Mouse (Mus musculus): Measurements from ENCODE around the gene Grb2.

Gene Grb2

DNA sequence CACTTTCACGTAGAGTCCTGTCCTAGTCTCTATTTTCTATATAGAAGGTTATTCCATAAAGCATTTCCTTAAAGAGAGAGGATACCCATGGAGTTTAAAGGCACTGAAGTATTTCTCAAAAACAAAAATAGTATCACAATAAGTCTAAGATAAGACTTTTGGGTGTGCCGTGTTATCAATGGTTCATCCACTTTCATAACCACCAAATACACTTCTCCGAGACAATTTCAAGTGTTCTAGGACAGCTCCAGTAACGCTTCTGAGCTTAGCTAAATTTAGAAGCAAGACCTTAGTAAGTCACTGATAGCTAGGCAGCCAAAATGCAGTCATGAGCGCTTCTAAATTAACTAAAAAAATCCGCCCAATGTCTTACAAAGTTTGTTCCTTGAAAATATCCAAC, 22.0 kb downstream of the Grb2 start:
- no peak for DNase-seq (ENCODE audit: low spot score)

DNA sequence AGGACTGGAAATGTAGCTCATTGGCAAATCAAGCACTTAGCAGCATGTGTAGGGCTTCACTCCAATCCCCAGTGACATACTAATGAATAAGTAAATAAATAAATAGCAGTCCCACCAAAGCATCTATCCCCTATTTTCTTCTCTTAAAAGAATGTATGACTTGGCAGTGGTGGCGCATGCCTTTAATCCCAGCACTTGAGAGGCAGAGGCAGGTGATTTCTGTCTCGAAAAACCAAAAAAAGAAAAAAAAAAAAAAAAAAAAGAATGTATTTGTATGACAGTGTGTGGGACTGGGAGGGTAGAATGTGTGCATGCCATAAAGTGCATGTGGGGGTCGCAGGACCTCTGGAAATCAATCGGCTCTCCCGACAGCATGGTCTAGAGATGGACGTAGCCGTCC, 22.4 kb downstream of the Grb2 start:
- DNase-seq (ENCODE audit: low spot score), result no peak

DNA sequence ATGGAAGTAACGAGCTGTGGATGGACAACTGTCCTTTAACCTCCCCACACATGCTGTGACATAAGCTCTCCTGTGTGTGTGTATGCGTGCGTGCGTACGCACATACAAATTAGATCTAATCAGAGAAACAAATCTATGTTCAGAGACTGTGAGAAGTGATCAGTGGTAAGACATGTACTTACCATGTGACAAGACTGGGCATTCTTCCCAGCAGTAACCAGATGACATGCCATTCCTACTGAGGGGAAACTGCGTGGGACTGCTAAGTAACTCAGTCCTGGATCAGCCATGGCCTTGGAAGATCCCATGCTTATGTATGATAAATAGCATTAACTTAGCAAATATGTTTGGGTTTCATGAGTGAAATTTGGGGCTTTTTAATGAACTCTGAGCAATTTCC, 23.5 kb downstream of the Grb2 start:
- peak; percentile 58 for DNase-seq (ENCODE audit: low spot score)

DNA sequence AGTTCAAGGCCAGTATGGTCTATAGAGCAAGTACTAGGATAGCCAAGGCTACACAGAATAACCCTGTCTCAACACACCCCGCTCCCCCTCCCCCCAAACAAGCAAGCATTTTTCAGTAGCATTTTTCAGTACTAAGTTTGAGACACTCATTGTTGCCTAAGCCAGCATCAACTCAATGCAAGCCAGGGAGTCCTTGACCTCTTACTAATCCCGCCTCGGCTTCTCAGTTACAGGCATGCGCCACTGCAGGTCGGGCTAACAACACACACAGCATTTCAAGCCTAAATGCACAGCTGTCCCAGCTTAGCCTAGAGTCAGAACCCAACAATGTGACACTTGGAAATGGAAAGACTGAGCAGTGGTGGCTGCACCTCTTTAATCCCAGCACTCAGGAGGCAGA, 25.1 kb downstream of the Grb2 start:
- no peak for DNase-seq (ENCODE audit: low spot score)

DNA sequence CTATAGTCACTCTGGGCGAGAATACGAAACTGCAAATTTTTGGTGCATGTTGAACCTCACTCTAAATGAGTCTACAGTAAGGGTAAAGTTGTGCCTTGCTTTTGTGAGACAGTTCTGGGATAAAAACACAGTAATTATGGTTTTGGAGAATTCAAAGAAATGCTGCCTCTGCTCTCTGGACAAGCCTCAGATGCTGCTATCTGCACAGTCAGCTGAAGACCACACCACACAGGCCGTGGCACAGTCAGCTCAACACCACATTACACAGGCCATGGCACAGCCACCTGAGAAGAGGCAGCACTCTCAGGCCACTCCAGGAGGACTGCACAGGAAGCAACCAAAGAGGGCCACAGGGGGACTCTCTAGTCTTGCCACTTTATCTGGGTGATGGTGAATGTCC, 26.0 kb downstream of the Grb2 start:
- DNase-seq (ENCODE audit: low spot score), result no peak

DNA sequence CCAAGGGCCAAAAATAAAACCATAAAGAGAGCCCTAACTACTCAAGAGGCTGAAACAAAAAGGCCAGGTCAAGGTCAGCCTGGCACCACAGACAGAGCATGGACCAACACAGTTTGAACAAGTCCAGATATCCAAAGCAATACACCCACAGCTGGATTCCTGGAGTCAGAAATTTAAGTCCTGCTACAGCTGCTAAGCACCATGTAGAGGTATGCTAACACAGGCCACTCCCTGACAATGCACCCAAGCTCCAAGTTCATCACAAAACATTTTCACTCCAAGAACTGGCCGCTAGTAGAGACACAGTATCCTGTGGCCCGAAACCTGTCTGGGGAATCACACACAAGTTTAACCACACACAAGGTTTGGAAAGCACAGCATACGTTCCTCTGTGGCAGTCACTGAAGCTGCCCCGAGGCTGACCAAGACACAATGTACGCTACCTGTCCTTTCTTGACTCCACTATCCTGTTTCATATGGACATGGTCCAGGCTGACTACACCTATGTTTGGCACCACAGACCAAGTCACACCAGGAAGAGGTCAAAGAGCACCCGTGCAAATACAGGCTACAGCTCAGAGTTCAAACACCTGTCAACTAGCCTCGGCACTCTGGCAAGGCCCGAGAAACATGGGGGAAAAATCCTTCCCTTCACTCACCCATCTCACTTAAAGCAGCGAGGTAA, 28.7 kb downstream of the Grb2 start:
- no peak for DNase-seq (ENCODE audit: low spot score)

DNA sequence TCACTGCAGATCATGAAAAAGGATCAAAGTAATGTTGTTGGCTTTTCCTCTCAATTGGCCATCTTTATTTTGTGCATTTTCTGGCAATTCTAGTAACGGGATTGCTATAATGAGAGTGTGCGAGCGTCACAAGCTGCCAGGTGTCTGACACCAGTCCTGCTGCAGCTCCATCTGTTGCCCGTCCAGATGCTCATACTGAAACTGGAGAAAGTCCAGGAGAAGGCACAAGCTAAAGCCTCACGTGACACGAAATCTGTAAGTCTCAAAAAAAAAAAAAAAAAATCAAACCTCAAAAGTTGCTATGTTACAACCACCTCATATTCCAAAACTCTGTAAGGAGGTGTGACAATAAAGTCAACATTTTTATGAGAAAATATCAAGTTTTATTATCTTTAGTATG, 29.5 kb downstream of the Grb2 start:
- no peak for DNase-seq (ENCODE audit: low spot score)

DNA sequence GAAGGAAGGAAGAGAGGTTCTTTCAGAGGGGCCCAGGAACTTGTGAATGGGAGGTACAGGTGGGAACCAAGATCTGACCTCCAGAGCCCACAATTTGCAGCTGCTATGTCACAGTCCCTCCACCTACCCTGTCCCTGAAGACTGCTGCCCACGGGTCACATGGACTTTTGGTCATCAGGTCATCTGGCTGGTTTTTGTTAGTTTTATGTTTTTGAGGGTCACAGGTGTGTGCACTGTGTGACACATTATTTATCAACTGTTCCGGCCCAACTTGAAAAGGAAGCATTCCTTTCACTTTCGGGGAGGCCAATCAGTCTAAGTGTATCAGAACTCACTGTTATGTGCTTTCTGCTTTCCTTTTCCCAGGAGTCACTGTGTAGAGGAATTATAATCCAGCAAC, 30.9 kb downstream of the Grb2 start:
- no peak for DNase-seq (ENCODE audit: low spot score)

DNA sequence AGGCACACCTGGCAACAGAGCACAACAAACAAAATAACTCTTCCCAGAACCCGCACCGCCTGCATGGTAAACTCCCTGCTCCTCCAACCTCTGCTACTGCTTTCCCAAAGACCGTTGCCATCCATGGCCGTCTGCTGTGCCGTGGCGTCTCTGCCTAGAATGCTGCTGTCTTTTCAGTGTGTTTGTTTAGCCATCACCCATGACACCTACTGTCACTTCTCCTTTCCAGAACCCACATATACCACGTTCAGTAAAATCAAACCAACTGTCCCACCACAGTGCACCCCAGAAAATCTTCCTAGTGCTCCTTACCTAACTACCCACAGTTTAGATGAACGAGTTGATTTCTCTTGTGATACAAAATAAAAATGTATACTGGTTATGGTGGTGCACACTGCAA, 31.7 kb downstream of the Grb2 start:
- DNase-seq (ENCODE audit: low spot score), result no peak

DNA sequence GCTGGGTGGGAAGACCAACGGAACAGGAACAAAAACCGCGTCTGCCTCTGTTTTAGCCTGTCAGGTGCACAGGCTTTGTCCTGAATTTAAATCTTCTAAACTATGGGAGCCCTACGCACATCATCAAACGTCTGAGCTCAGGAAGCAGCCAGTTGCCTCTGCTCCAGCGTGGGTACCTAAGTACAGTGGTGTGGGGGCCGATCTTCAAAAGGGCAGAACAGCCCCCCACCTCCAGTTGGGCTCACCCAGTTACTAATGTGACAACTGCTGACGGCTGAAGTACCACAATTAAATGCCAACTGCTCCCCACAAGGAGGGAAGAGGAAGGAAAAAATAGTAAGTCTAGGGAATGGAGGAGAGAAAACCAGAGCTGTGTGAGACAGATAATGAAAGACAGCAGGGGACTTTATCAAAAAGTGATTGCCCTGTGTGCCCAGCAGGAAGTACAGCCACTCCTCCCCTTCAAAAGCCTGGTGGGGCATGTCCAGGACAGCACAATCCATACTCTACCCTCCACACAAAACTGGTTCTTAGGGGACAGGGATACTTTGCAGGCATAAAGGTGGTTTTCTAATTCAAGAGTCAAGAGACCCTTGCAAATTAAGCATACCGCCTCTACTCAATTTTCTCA, 34.0 kb downstream of the Grb2 start:
- no peak for DNase-seq (ENCODE audit: low spot score)

DNA sequence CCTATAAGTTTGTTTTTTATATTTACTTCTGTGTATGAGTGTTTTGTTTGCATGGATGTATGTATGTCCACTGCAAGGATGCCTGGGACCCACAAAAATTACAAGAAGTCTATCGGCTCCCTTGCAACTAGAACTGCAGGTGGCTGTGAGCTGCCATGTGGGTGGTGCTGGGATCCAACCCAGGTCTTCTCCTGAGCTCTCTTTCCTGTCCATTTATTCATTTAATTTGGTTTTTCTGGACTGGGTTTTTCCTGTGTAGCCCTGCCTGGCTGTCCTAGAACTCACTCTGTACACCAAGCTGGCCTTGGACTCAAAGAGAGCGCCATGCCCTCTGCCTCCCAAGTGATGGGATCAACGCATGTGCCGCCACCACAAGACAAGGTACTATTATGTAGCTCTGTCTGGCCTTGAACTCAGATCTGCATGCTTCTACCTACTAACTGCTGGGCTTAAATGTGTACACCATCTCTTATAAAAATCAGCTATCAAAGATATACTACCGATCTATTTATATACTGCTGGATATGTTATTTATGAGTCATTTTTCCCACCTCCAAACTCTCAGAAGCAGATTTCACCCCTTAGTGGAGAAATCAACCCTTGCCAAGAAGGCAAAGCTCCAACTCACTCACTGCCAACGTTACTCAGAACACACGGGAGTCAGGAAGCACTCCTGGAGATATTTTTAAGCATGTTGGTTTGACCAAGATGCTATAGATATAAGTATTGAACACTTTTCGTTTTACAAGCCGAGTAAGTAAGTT, 34.7 kb downstream of the Grb2 start:
- DNase-seq (ENCODE audit: low spot score), result no peak

DNA sequence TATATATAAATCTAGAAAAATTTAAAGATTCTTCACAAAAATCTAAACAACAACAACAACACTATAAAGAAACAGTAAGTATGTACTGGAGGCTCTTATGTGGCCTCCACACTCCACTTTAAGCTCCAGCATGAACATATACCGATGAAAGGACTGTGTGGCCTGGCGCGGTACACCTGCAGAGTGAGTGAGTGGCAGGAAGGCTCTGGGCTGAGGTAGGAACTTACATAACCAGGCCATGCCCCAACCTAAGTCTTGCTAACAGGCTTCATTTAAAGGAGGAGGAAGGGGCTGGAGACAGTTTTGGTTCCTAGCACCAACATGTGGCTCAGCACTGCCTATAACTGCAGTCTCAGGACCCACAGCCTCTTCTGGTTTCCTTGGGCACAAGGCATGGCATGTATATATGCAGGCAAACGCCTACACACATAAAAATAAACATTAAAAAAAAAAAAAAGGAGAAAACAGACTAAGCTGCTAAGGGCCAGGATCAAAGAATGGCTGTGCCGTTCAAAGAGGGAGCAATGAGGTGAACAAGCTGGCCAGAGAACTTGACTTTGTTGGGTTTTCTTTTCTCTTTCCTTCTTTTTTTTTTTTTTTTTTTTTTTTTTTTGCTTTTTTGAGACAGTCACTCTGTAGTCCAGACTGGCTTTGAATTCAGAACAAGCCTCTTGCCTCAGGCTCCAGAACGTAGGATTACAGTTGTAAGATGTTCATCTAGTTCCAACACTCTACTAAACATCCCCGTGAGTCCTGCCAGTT, 36.0 kb downstream of the Grb2 start:
- no peak for DNase-seq (ENCODE audit: low spot score)

DNA sequence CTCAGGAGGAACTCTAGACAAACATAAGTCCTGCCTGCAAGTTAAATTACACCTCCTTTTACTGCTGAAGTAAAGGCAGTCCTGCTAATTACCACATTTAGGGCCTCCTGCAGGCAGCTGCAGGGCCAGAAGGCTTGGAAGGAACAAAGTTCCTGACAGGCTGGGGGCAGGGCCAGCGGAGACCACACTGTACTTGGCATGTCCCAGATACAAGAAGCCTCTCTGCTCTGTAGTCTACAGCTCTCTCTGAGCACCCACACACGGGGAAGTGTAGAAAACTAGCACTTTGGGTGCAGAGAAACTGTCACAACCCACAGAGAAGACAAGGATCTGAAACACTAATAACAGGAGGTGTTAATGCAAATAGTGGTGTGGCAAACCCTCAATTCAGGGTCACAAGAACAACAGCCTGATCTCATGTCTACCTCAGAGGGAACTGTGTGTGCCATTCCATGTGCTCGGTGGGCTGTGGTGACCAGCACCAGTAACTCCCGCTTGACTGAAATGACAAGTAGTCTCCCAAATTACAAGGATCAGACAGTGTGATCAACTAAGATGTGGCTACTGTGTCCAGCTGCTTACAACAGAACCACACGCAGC, 37.8 kb downstream of the Grb2 start:
- no peak for DNase-seq (ENCODE audit: low spot score)

DNA sequence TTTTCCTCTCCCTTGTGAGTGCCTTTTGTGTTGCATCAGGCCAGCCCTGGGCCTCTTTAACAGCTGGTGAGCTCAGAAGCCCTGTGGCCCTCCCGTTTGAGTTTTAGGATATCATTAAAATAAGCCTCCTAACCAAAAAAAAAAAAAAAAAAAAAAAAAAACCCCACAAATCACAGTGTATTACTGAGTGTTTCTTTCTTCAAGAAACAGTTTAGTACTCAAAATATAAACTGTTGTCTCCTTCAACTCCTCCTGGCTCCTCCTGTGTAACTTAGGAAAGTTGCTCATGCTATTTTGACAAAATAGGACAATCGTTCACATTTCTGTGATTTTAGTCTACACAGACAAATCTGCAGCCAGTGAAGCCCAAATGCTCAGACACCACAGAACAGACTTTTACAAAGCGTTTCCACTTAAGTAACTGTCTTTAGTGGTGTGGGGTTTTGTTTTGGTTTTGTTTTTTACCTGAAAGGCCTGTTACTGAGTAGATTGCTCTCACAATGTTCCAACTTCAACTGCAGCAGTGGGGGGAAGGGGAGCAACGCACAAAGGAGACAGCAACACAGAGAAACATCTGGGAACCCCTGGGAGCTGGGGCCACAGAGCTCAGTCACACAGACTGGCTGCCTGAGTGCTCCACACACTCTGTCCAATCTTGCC, 44.6 kb downstream of the Grb2 start:
- DNase-seq (ENCODE audit: low spot score), result no peak

DNA sequence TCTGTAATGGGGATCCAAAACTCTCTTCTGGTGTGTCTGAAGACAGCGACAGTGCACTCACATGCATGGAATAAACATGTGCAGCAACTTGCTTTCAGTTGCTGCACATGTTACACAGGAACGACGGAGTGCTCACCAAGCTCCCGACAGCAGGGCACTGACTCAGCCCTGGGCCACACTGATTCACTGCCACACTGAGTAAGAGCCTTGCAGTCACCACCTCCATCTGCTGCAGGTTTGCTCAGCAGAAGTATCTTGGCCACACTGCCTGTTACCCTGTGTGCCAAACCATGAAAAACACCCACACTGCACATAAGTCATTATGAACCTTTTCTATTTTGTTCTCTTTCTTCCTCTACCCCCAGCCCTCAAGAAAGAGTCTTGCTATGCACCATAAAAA, 48.0 kb downstream of the Grb2 start:
- no peak for DNase-seq (ENCODE audit: low spot score)

DNA sequence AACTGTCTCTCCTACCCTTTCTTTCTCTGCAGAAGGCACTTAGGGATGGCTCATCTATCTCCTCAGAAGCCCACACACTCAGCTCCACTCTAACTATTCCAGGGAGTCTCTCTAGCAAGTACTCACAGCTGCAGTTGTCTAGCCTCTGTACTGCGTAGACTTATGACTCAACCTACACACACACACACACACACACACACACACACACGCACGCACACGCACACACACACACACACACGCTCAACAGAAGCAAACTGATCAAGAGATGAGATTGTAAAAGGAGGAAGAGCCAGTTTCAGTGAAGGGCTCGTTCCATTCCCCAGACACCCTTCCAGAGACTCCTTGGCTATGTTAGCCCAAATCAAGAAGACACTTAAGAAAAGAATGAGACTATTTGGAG, 49.9 kb downstream of the Grb2 start:
- DNase-seq (ENCODE audit: low spot score), result no peak

DNA sequence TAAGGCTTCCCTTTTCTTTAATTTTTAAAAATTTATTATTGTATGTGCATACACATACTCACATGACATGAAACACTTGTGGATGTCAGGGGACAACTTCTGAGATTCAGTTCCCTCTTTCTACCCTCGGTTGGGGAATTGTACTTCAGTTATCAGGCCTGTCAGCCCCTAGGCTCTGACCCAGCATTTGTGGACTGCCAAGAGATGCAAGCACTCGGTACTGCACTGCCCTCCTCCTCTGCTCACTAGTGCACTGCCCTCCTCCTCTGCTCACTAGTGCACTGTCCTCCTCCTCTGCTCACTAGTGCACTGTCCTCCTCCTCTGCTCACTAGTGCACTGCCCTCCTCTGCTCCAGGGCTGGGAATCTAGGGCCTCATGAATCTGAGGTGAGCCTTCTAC, 54.3 kb downstream of the Grb2 start:
- no peak for DNase-seq (ENCODE audit: low spot score)

DNA sequence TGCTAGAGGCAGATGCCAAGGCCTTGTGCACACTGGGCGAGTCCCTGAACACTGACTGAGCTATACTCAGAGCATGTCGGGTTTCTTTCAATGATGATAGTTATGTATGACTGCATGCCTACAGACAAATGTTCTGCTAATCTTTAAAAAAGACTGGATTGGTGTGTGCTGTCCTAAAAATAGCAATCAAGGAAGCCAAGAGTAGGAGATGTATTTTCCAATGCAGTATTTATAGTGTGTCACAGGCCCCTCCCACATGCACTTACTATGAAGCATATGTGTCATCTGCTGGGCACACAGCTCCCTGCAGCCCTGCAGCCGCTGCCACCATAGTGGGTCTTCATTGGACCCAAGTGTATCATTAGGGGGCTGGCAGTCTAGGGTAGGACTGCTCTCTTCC, 55.2 kb downstream of the Grb2 start:
- no peak for DNase-seq (ENCODE audit: low spot score)

DNA sequence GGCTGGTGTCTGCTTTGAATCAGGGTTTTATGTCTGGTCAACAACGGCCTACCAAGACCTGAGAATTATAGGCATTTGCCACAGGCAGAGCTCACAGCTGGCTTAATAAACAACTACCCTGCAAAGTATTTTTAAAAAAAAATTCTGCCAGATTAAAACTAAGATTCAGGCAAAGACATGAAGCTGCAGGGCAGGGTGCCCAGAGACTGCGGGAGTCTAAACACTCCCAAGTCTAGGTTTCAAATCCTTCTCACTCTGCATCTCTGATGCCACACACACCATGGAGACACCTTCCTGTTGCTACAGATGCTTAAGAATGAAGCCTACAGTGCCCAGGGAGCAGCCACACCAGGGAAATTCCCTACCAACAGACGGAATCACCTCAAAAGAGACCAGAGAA, 56.7 kb downstream of the Grb2 start:
- DNase-seq (ENCODE audit: low spot score), result no peak

DNA sequence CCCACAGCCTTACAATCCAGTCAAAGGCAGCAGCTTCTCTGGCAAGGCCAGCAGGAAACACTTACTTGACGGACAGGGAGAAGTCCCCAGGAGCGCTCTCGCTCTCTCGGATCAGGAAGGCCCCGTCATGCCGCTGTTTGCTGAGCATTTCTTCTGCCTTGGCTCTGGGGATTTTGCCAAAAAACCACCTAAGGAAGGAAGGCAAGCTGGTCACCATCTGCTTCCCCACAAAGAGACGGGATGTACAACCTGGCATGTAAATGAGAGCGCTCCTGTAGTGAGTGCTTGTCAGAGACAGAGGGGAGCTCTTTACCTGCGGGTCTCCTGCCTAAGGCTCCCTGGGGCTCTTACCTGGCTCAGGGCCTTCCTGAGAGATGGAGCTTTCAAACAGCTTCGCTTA, 58.7 kb downstream of the Grb2 start:
- no peak for DNase-seq (ENCODE audit: low spot score)

DNA sequence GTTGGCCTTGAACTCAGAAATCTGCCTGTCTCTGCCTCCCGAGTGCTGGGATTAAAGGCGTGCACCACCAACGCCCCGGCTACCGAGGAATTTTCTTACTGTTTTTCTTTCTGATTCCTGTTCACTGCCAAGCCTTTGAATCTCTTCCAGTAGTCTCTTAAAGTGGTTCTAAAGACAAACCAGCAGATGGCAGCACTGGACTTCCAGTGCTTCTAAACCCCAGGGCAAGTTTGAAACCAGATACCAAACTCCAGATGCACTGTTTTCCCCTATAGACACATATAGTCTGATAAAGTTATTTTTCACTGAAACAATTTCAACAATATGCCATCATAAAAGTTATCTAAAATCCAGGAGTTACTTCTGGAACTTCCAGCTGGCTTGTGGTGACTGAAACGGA, 60.9 kb downstream of the Grb2 start:
- DNase-seq (ENCODE audit: low spot score), result peak; percentile 91

DNA sequence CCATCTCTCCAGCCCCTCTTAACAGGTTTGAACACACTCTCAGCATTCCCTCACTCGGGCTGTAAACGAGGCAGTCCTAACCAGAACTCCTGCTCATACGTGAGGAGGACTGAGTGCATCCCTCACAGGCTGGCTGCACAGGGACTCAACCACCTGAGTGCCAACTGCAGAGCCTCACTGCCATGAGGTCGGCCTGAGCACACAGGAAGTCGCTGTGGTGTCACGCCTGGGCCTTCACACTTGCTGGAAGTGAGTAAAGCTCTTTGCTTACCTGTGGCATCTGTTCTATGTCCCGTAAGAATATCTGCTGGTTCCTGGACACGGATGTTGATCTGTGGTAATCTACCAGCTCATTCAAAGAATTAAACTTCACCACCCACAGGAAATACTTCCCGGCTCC, 62.0 kb downstream of the Grb2 start:
- DNase-seq (ENCODE audit: low spot score), result no peak

Measured in adipocyte (in vitro differentiated cells).